Mouse (Mus musculus) left cerebral cortex, postnatal 10 days (tissue): ENCODE data around the gene Bfsp2. TPM values are rescaled to one million over a fixed set of nuclear protein-coding genes. Genes with fewer than 3 reads are reported as not detected.

Experiments
- DNase-seq, 2 experiments: peaks; one replicate each; pipeline ENCODE4 v3.0.0; 2021 to 2022; ENCODE audit warnings: low spot score in 2 of 2, mixed read lengths in 1 of 2; ENCODE audit errors: extremely low spot score in 1 of 2
- intact Hi-C: fragments of 180-260 bp; cut with DNase I; formaldehyde crosslinking; loops from one replicate; pipeline ENCODE4 v1.15.1; 2025
- total RNA-seq, 2 experiments: library from RNA; stranded (reverse); gene quantifications; 2 replicates each; pipeline ENCODE4 v1.2.3; 2021

Bfsp2 gene
- total RNA-seq, 2 experiments from 2014 or later = 1.4 to 2.9 TPM

DNA sequence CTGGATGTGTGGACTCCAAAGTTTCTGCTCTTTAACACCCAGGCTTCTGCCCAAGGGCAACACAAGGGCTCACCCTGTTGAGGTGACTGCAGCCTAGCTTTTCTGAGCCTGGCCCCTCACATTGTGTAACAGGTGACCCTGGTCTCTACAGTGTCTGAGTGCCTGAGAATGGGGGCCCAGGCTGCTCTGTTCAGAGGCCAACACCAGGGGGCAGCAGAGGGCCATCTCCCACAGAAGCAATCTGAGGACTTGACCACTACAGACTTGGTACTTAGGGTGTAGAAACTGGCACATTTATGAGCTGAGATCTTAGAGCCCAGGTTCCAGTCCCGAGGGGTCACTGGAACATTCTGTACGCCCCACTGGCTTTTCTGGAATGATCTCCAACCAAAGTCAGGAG lies 10.2 kb upstream of the Bfsp2 start:
- intact Hi-C loops = loop anchor here (2.0 to 5.0 kb wide), 2 partner anchors 132 to 504 kb away; no protein-coding TSS in a partner anchor
- DNase-seq = peak in 1 of 2 experiments; percentile 78

DNA sequence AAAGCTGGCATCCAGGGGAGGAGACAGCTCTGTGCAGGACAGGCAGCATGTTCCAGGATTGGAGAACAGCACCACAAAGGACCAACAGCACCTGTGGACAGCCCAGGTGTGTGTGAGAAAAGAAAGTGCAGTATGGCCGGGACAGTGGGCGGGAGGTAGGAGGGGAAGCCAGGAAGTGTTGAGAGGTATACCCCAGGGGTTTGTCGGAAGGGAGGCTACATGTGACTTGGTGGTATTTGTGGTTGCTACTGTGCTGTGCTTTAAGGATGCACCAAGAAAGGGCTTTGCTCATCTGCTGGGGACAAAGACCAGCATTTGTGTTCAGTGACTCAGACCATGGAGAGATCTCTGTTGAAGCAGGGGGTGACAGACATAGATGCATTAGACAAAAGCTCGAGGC lies 9.7 kb upstream of the Bfsp2 start:
- intact Hi-C loops = loop anchor here (2.0 to 5.0 kb wide), 2 partner anchors 132 to 505 kb away; no protein-coding TSS in a partner anchor
- no peak for DNase-seq

DNA sequence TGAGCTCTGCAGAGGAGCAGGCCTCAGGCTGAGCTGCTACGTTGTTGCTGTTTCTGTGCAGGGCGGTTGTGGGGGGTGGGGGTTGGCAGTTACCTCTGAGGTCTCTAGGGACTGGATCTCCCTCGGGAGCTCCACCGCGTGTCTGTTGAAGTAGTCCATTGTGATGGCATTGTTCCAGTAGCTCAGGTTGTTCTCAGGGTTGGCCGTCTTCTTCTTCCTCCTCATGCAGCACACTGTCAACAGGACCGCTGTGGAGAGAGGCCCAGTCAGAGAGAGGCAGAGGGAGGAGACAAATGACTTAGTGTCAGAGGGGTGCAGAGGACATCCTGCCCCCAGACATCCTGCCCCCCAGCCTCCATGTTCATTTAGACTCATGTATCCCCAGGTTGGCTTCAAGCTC lies 8.9 kb upstream of the Bfsp2 start:
- intact Hi-C loops = no loop called here
- no peak for DNase-seq

DNA sequence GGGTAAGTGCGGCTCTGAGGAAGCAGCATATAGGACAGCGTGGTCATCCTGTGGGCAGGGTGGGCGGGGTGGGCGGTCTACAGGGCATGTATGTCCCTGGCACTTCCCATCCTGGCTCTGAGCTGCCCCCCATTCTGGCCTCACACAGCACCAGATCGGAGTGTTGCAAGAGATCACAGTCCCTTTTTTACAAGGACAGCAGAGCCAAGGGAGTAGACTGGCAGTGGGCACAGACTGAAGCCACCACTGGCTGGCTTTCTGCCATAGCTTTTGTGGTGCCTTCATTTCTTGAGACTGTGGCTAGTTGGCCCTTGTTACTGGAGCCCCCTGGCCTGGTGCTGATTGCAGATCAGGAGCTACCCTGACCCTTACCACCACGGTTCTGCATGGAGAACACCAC lies 6.0 kb upstream of the Bfsp2 start:
- intact Hi-C loops = no loop called here
- DNase-seq = no peak

DNA sequence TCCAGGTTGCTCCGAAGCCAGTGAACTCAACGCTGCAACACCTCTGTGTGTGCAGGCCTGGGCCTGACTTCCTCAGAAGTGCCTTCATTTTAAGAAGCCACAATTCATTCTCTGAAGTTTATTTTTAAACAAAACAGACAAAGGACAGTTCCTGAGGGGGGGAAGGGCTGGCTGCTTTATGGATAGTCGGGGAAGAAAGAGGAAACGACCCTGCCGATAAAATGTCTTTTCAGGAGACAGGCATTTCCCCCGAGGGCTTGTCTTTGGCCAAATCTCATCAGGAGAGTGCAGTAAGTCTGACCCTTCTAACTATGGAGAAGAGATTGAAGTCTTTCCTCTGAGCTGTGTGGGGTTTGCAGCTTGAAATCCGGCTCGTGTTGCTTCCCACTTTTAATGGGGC lies 5.4 kb upstream of the Bfsp2 start:
- intact Hi-C loops = no loop called here
- no peak for DNase-seq

DNA sequence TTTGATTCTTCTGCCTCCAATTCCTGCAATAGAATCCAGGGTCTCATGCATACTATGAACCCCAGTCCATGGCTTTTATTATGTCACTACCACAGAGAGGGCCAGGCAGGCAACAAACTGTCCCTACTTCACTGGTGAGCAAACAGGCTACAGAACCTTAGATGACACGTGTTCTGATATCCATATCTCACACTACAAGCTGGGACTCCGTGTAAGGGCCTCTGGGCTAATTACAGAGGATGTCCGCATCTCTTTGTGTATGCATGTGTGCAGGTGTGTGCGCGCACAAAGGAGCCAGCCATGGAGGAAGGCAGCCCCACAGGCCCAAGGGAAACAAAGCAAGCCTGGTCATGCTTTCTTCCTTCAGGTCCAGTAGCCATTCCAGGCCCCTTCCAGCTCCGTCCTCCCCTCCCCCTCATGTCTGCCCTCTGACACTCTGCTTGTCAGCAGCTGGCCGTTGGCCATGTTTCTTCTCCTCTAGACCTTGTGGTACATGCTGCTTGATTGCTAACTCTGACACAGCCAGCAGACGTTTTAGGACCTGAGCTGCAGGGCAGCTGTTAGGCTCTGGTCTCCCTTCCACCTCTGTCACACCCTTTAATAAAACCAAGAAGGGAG lies 492 bp upstream of the Bfsp2 start:
- DNase-seq = peak in 1 of 2 experiments; percentile 68
- intact Hi-C loops = no loop called here

DNA sequence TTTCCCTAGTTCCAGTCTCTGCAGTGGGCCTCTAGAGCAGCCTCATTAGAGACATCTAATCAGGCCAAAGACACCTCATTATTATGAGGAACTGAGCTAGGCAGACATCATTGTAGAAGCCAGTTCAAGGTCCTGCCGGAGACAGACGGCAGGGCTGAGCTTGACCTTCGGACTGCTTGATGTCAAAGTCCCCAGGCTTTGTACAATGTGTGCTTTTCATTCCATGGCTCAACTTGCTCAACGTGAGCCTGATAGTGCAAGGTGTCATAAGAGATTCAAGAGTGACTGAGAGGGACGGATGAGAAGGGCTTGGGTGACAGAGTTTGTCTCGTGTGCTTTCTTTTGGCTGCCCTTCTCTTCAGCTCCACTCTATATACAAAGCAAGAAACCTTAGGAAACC lies 4.8 kb downstream of the Bfsp2 start:
- intact Hi-C loops = no loop called here
- no peak for DNase-seq

DNA sequence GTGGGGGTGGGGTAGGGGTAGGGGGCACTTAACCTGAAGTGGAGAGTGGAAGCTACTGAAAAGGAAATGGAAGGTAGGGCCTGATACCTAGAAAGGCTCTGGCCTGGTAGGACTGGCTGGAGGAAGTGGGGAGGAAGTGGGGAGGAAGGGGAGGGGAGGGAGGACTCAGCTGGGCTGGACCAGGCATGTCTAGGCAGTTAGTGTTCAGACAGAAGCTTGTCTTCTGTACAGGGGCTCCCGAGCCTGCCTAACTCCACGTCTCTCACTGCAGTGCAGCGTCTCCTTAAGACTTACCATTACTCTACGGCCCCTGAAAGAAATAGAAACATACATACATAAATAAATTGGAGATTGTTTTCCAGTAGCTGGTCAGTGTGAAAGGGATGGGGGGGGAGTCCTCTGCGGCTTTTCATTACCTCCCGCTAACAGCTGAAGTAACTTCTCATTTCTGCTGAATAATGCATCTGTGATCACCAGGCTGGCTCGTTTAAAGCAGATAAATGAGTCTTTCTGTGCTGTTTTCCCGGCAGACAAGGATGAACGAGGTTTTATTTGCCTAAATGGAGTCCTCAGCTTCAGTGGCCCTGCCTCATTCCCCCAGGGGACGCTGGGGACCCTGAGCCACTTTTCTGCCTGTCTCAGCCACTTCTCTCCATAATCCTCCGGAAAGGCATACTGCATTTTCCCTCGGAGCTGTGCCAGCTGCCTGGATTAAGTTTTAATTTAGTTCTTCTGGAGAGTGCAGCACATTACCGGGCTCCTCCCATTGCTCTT lies 6.1 kb downstream of the Bfsp2 start:
- intact Hi-C loops = no loop called here
- peak in 1 of 2 experiments; percentile 53 for DNase-seq

DNA sequence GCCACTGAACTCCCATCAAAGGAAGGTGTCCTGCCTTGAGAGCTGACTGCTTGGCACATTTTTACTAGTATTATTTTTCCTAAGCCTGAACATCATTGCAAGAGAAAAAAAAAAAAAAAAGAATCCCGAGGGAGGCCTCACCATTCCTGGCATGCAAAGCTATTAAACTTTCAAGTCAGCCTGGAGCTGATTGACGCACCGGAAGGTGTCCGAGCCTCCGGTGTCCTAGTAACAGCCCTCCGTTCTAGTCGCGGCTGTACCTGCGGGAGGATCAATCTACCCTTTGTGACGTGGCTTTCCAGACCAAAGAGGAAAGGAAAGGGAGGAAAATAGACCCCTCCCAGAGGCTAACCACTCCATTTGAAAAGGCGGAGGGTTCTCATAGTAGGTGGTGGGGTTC lies 8.4 kb downstream of the Bfsp2 start:
- DNase-seq = no peak
- intact Hi-C loops = no loop called here

DNA sequence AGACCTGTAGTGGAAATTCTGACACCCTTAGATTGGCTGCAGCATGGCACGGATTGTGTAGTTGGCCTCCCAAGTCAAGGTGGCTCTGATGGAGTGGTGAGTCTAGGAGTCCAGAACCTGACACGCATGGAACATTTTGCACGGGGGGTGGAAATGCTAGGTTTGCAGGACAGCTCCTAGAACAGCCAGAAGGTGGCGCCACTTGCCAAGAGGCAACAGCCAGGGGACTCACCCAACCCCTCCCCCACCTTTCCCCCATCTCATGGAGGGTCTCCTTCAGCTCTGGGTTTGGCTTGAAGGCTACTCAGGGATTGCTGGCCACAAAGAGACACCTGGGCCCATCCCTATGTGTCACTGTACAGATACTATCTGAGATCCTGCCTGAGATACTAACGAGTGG lies 10.7 kb downstream of the Bfsp2 start:
- intact Hi-C loops = no loop called here
- peak in 1 of 2 experiments; percentile 58 for DNase-seq

DNA sequence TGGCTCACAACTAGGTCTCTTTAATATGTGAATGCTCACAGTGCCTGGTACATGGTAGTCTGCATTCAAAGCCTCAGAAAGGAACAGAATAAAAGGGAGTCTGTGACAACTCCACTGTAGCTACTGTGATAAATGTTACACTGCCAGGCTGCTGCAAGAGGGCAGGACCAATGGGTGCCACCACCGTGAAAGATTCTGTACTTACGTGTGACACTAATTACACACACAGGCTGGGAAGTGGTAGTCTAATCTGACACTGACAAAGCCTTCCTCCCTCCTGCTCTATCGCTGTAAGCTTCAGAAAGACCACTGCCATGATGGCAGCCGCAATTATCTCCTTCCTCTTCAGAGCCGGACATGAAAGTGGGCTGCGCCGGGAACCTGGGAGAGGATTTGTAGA lies 11.3 kb downstream of the Bfsp2 start:
- no peak for DNase-seq
- intact Hi-C loops = no loop called here

DNA sequence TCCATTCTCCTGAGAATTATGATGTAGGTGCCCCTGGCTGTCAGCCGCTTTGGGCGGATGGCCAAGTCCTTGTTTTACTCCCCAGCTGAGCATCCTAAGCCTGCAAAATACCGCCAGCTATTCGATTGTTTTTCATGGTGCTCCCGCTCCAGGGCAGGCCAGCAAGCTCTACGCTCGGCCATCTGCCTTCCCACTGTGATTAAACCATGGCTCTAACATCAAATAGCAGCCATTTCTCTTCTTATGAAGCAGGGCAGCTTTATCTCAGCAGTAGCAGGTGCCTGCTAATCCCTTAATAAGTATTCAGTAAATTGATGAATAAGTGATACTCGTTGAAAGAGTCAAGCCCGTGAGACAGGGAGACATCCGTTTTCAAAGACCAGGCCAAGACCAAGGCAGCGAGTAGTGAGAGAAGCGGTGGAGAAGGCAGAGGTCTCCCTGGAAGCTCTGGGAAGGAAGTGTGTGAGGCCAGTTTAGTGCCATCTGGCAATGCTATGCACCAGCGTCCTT lies 14.5 kb downstream of the Bfsp2 start:
- intact Hi-C loops = no loop called here
- peak in 1 of 2 experiments; percentile 56 for DNase-seq

DNA sequence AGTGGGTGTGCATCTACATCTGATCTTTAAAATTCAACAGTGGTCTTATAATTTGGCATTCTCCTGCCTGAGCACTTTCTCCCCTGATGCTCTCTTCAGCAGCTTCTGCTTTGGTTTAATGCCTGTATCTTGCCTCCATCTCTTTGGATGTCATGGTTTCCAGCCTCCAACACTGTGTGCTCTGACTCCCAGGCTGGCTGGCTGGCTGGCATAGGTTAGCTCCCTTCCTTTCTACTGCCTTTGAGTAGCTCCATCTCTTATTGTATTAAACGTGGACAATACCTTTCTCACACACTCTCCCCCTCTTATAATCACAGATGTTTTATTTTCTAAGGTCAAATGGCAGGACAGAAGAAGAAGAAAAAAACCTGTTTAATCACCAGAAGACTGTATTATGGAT lies 14.9 kb downstream of the Bfsp2 start:
- DNase-seq = no peak
- intact Hi-C loops = no loop called here

DNA sequence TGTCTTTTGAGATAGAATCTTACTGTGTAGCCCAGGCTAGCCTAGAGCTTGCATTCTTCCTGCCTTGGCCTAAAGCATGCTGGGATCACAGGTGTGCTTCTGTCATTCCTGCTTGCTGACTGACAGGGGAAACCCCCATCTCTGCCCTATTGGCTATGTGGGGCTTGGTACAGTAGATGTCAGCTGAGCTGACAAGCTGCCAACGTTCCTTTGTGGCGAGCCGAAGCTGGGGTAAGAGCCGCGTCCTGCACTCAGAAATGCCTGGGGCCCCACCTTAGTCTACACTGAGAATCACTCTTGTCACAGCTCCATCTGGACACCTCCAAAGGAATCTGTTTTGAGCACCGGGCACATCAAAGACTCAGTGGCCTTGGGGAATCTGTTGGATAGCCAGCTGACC lies 16.4 kb downstream of the Bfsp2 start:
- intact Hi-C loops = no loop called here
- DNase-seq = no peak

DNA sequence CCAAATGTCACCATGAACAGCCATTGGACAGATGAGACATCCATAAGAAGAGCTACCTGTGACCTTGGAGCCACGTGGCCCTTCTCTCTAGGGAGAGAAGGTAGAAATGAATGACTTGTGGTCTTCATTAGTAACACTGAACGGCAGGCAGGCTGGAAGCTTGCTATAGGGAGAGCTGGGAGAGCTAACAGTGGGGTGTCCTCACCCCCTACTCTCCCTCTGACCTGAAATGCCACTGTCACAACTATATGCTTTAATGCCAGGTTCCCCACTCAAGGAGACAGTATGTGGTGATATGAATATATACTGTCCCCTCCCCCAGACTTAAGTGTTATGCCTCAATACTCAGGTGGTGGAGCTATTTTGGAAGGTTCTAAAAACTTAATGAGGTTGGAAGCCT lies 20.4 kb downstream of the Bfsp2 start:
- intact Hi-C loops = no loop called here
- DNase-seq = no peak

DNA sequence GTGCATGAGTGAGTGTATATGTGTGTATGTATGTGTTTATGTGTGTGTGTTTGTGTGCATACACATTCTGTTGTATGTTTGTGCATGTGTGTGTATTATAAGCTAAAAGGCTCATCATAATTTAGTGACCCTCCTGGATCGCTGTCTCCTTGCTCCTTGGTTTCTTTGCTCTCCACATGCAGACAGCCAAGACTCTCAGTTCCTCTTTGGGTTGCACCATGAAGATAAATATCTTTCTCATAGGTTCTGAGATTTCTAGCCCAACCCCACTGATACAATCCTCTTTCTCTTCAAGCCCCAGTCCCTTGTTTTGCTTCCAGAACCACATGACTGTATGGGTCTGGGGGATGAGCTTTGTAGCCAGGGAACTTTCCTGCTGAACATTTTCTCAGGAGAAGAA lies 20.9 kb downstream of the Bfsp2 start:
- no peak for DNase-seq
- intact Hi-C loops = no loop called here

DNA sequence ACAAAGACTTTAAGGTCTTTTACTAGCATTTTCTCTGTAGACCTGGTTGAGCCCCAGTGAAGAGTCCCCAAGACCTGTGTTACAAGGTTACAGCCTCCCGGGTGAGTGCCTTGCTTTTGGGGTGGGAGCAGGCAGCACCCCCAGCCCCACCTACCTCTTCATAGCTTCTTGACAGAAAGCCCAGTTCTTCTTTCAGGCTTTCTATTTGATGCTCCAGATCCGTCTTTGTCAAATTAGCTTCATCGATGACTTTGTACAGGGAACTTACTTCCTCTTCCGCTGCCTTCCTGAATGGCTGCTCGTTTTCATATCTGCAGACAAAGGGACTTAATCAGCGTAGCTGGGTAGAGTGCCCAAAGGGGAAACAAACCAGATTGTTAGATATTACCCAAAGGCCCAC lies 30.6 kb downstream of the Bfsp2 start:
- no peak for DNase-seq
- intact Hi-C loops = no loop called here

DNA sequence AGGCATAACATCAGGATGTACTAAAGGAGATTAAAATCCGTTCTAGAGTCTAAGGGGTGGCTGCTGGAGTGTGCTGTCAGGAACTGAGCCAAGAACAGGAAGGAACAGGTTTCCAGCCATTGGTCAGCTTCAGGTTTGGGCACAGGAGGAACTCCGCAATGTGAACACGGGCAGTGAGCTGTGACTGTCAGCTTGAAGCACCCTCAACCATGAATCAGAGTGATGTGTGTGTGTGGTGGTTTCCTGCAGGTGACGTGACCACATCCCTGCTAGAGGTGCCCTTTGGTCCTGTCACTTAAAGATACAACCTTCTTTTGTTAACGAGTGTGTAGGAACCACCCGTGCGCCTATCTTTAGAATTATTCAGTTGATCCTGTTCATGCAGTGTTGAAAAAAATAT lies 31.1 kb downstream of the Bfsp2 start:
- intact Hi-C loops = no loop called here
- DNase-seq = no peak

DNA sequence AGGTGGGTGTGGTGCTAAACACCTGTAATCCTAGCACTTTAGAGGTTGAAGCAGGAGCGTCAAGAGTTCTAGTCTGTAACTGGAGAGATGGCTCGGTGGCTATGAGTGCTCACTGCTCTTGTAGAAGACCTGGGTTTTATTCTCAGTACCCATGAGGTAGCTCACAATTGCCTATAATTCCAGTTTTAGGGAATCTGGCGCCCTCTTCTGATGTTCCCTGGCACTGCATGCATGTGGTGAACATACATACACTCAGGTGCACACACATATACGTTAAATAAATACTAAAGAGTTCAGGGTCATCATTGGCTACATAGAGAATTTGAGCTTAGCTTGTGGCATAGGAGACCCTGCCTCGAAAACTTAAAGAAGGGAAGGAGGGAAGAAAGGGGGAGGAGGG lies 35.6 kb downstream of the Bfsp2 start:
- intact Hi-C loops = no loop called here
- no peak for DNase-seq

DNA sequence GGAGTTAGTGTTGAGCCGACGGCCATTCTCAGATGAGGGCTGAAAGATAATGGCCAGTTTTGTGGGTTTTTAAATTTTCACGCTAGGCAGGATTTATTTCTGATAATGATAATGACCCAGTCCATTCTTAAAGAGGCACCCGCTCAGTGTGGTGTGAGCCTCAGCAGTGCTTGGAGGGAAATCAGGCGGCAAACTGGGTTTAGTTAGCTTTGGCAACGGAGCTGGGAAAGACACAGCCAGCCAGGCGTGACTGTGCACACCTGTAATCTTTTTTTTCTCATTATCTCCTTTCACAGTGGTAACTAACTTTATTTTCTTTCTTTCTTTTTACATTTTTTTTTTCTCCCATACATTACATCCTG lies 36.4 kb downstream of the Bfsp2 start:
- no peak for DNase-seq
- intact Hi-C loops = no loop called here
